In the genomic region with DNA sequence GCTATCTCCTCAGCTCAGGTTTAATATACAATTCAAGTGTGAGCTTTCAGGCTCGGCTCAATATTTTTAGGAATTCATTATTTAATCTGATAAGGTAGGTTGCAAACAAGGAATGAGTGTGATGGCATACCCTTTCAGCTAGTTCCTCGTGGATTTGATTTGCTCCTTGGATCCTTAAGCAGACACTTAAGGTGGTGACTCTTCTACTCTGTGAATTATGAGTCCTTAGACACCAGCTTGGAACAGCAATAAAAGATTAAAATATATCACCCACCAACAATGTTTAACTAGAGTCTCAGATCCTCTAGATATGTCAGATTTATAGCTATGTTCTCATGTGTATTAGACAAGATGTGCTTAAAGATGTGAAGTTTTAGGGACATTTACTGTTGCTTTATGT, we compare ENCODE assay signal across 22 mouse cellular contexts.
"Had no signal": no experiment of that assay in that cellular context is flagged by ENCODE, and none has a peak within 500 bp of the region (broad histone marks: within the 10 kb centered on the region; RNA-seq: fewer than 3 reads in every experiment).

No protein-coding gene starts in this region.

- H3K4me3 ChIP-seq: limb, embryonic 10.5 days; limb, embryonic 12.5 days; limb, embryonic 13.5 days; limb, embryonic 15.5 days; liver, embryonic 12.5 days; liver, embryonic 13.5 days; liver, embryonic 15.5 days; lung, embryonic 15.5 days; megakaryocyte, embryonic 14.5 days; midbrain, embryonic 10.5 days; midbrain, embryonic 12.5 days; midbrain, embryonic 13.5 days; midbrain, embryonic 15.5 days; myocyte; neural tube, embryonic 12.5 days had no signal

- H3K36me3 ChIP-seq: limb, embryonic 10.5 days; limb, embryonic 12.5 days; limb, embryonic 13.5 days; limb, embryonic 15.5 days; liver, embryonic 12.5 days; liver, embryonic 13.5 days; liver, embryonic 15.5 days; lung, embryonic 15.5 days; midbrain, embryonic 10.5 days; midbrain, embryonic 12.5 days; midbrain, embryonic 13.5 days; midbrain, embryonic 15.5 days; neural tube, embryonic 12.5 days had no signal

- H3K27me3 ChIP-seq: limb, embryonic 12.5 days; limb, embryonic 13.5 days; limb, embryonic 15.5 days; liver, embryonic 12.5 days; liver, embryonic 13.5 days; liver, embryonic 15.5 days; lung, embryonic 15.5 days; megakaryocyte, embryonic 14.5 days; midbrain, embryonic 12.5 days; midbrain, embryonic 13.5 days; midbrain, embryonic 15.5 days; neural tube, embryonic 12.5 days had no signal

- H3K4me2 ChIP-seq: limb, embryonic 12.5 days; limb, embryonic 13.5 days; limb, embryonic 15.5 days; liver, embryonic 11.5 days; liver, embryonic 12.5 days; liver, embryonic 13.5 days; liver, embryonic 15.5 days; lung, embryonic 14.5 days; lung, embryonic 15.5 days; midbrain, embryonic 11.5 days; midbrain, embryonic 12.5 days; midbrain, embryonic 13.5 days; midbrain, embryonic 15.5 days; neural tube, embryonic 12.5 days had no signal

- H3K4me1 ChIP-seq: limb, embryonic 10.5 days; limb, embryonic 12.5 days; limb, embryonic 13.5 days; limb, embryonic 15.5 days; liver, embryonic 12.5 days; liver, embryonic 13.5 days; liver, embryonic 15.5 days; lung, embryonic 15.5 days; midbrain, embryonic 10.5 days; midbrain, embryonic 12.5 days; midbrain, embryonic 13.5 days; midbrain, embryonic 15.5 days; neural tube, embryonic 12.5 days had no signal

- H3K9me3 ChIP-seq: limb, embryonic 10.5 days; limb, embryonic 12.5 days; limb, embryonic 13.5 days; limb, embryonic 15.5 days; liver, embryonic 12.5 days; liver, embryonic 13.5 days; liver, embryonic 15.5 days; lung, embryonic 15.5 days; megakaryocyte, embryonic 14.5 days; midbrain, embryonic 10.5 days; midbrain, embryonic 12.5 days; midbrain, embryonic 13.5 days; midbrain, embryonic 15.5 days; neural tube, embryonic 12.5 days had no signal

- H3K27ac ChIP-seq: limb, embryonic 10.5 days; limb, embryonic 12.5 days; limb, embryonic 13.5 days; limb, embryonic 15.5 days; liver, embryonic 12.5 days; liver, embryonic 13.5 days; liver, embryonic 14.5 days; liver, embryonic 15.5 days; lung, embryonic 15.5 days; macrophage; midbrain, embryonic 10.5 days; midbrain, embryonic 12.5 days; midbrain, embryonic 13.5 days; midbrain, embryonic 15.5 days; neural tube, embryonic 12.5 days had no signal

- H3K9ac ChIP-seq: limb, embryonic 12.5 days; limb, embryonic 13.5 days; limb, embryonic 15.5 days; liver, embryonic 12.5 days; liver, embryonic 13.5 days; liver, embryonic 14.5 days; liver, embryonic 15.5 days; liver, postnatal 0 days; lung, embryonic 14.5 days; lung, embryonic 15.5 days; midbrain, embryonic 12.5 days; midbrain, embryonic 13.5 days; midbrain, embryonic 15.5 days; neural tube, embryonic 12.5 days had no signal

- ATAC-seq: liver, embryonic 12.5 days; liver, postnatal 0 days; midbrain, embryonic 13.5 days; midbrain, embryonic 15.5 days; midbrain, embryonic 16.5 days had no signal
